Mouse (Mus musculus) hindbrain, embryonic 14.5 days (tissue): ENCODE measurements around the gene Opcml. TPM values are rescaled to one million over a fixed set of nuclear protein-coding genes. Genes with fewer than 3 reads are reported as not detected.
A peak's percentile ranks its signal among the peaks of the same experiment; 100 is the strongest.

Experiments
- ATAC-seq: fragments of 200-750 bp; cut with Nextera tagmentation; 2 replicates; pipeline ENCODE4 v1.8.0; 2017; ENCODE audit warnings: moderate number of reproducible peaks, mild to moderate bottlenecking, moderate TSS enrichment, moderate library complexity; ENCODE audit not compliant: low FRiP score
- DNase-seq: peaks from one replicate; pipeline ENCODE4 v3.0.0-alpha.2; 2015; ENCODE audit warnings: low spot score
- H3K27ac ChIP-seq: fragments of 300-500 bp; sonication (generic); 2 replicates; pipeline ENCODE4 v1.5.1; 2014; ENCODE audit warnings: mild to moderate bottlenecking, moderate library complexity
- H3K27me3 ChIP-seq: fragments of 300-500 bp; sonication (generic); 2 replicates; pipeline ENCODE4 v1.6.1; 2014; ENCODE audit warnings: mild to moderate bottlenecking, low read length, mixed read lengths; ENCODE audit not compliant: control insufficient read depth, insufficient read depth
- H3K36me3 ChIP-seq: fragments of 300-500 bp; sonication (generic); replicated peaks from 2 replicates; pipeline ENCODE4 v1.6.1; 2014; ENCODE audit not compliant: control insufficient read depth, insufficient read depth
- H3K4me1 ChIP-seq: fragments of 300-500 bp; sonication (generic); replicated peaks from 2 replicates; pipeline ENCODE4 v1.6.1; 2014; ENCODE audit warnings: antibody characterized with exemption, low read length, mixed read lengths; ENCODE audit not compliant: control insufficient read depth, insufficient read depth
- H3K4me2 ChIP-seq: fragments of 300-500 bp; sonication (generic); replicated peaks from 2 replicates; pipeline ENCODE4 v1.6.1; 2014; ENCODE audit warnings: mild to moderate bottlenecking, moderate library complexity
- H3K4me3 ChIP-seq: fragments of 300-500 bp; sonication (generic); replicated peaks from 2 replicates; pipeline ENCODE4 v1.5.1; 2014; ENCODE audit warnings: mild to moderate bottlenecking, low read length
- H3K9ac ChIP-seq: fragments of 300-500 bp; sonication (generic); 2 replicates; pipeline ENCODE4 v1.6.1; 2014
- H3K9me3 ChIP-seq: fragments of 300-500 bp; sonication (generic); 2 replicates; pipeline ENCODE4 v1.6.1; 2016; ENCODE audit warnings: low read length; ENCODE audit not compliant: control insufficient read depth
- WGBS: fragments of 180-500 bp; shearing (Covaris S2); extraction: QIAGEN DNeasy Blood & Tissue Kit; methylation state at CpG from one replicate; pipeline ENCODE4 v1.1.7; 2014; 5-methylcytosine and 5-hydroxymethylcytosine counted together
- polyA plus RNA-seq: library from polyadenylated mRNA; unstranded; fragments of >200 nt; fragmentation: Nextera tagmentation; extraction: Ambion mirVana; gene quantifications from 2 replicates; pipeline ENCODE4 v1.2.1, GENCODE M21; 2014

The Opcml gene
- polyA plus RNA-seq, 1 experiment from 2014 or later: 42.9 TPM

DNA sequence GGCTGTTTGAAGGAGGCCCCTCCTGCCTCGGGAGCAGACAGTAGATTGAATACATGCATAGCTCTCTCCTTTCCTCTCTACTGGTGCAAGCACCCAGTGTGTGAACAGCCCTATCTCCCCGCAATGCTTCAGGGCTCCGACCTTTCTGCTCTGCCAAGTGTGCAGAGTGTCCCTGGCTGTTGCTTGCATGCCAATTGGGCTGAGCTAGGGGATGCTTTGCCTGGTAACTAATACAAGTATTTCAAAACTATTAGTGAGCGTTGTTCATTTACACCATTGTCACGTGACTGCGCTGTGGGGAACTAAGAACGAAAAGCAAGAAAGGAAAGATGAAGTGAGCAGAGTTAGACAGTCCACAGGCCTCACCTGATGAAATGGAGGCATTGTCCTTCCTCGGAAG lies 1101.0 kb downstream of the Opcml start:
- no peak for DNase-seq
- H3K9ac ChIP-seq: no peak overlapping the region
- no peak for ATAC-seq
- no peaks in the 10 kb centered on the region for H3K4me1 ChIP-seq
- H3K9me3 ChIP-seq: no peaks in the 10 kb centered on the region
- H3K36me3 ChIP-seq: no peaks in the 10 kb centered on the region
- no peak overlapping the region for H3K27ac ChIP-seq
- H3K4me3 ChIP-seq: no peak overlapping the region
- no peak overlapping the region for H3K4me2 ChIP-seq
- H3K27me3 ChIP-seq: no peaks in the 10 kb centered on the region
- 89% methylated on average over 8 of the region's 8 CpGs for WGBS

DNA sequence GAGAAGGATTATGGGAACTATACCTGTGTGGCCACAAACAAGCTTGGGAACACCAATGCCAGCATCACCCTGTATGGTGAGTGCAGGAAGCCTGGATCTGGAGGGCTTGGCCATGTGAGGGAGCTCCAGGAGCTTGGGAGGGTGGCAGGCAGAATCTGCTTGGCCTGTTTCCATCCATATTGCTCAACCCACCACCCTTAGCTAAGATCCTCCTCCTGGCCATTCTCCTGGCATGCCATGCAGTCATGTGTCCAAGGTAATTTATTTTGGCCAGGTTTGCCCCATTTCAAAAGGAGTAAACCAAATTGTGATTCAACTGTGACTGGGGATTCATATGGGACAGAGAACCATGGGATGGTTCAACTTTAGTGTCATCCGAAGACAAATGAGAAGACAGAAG lies 1112.7 kb downstream of the Opcml start:
- ATAC-seq (no peak), DNase-seq (no peak)
- Histone ChIP-seq H3K4me1 (no peaks in the 10 kb centered on the region), H3K27ac (no peak overlapping the region), H3K9ac (no peak overlapping the region), H3K27me3 (no peaks in the 10 kb centered on the region), H3K36me3 (no peaks in the 10 kb centered on the region), H3K4me3 (no peak overlapping the region), H3K9me3 (no peaks in the 10 kb centered on the region), H3K4me2 (no peak overlapping the region)
- 97% methylated on average over 1 of the region's 1 CpGs for WGBS

DNA sequence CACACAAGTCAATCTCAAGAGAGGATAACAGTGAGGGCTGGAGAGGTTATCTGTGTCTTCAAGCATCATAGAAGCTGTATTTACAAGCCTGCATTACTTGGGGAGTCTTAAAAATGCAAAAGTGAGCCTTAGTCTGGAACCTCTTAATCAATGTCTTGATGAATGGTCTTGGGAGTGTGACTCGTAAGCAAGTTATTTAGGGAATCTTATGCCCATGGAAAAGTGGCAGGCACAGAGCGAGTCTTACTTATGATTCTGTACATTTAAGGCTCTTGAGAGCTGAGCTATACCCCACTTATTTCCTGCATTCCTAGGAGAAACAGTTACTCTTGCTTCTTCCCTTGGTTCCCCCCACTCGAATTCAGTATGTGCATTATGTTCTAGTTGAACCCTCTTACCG lies 1119.2 kb downstream of the Opcml start:
- Histone ChIP-seq H3K4me2 (no peak overlapping the region), H3K27ac (no peak overlapping the region), H3K4me1 (peaks cover 7% of the 10 kb centered on the region; the same call in 1 of the 2 replicates), H3K9me3 (no peaks in the 10 kb centered on the region), H3K36me3 (no peaks in the 10 kb centered on the region), H3K4me3 (no peak overlapping the region), H3K27me3 (no peaks in the 10 kb centered on the region), H3K9ac (no peak overlapping the region)
- ATAC-seq (no peak), DNase-seq (no peak)
- 91% methylated on average over 4 of the region's 4 CpGs for WGBS

- Histone ChIP-seq H3K36me3 (no peaks in the 10 kb centered on the region), H3K9me3 (no peaks in the 10 kb centered on the region), H3K9ac (no peak overlapping the region), H3K4me3 (no peak overlapping the region), H3K4me1 (peaks cover 7% of the 10 kb centered on the region; the same call in 1 of the 2 replicates), H3K4me2 (no peak overlapping the region), H3K27ac (peak overlapping the region; percentile 15), H3K27me3 (no peaks in the 10 kb centered on the region)
- WGBS: 58% methylated on average over 13 of the region's 13 CpGs
- DNase-seq (peak; percentile 33), ATAC-seq (no peak)
Observed at GRCm38 (mm10) chr9:28911571-28912185, 1121.1 kb downstream of the Opcml start.

- H3K4me3 ChIP-seq: no peak overlapping the region
- no peaks in the 10 kb centered on the region for H3K4me1 ChIP-seq
- no peak for DNase-seq
- no peaks in the 10 kb centered on the region for H3K27me3 ChIP-seq
- no peak for ATAC-seq
- H3K9me3 ChIP-seq: no peaks in the 10 kb centered on the region
- H3K36me3 ChIP-seq: no peaks in the 10 kb centered on the region
- H3K4me2 ChIP-seq: no peak overlapping the region
- no peak overlapping the region for H3K27ac ChIP-seq
- 82% methylated on average over 2 of the region's 2 CpGs for WGBS
- no peak overlapping the region for H3K9ac ChIP-seq
Observed at GRCm38 (mm10) chr9:28932069-28932468, 1141.5 kb downstream of the Opcml start.

GRCm38 (mm10) chr9:28937163-28937562 lies 1146.6 kb downstream of the Opcml start:
- no peaks in the 10 kb centered on the region for H3K27me3 ChIP-seq
- H3K9ac ChIP-seq: no peak overlapping the region
- WGBS: 78% methylated on average over 6 of the region's 6 CpGs
- H3K4me2 ChIP-seq: no peak overlapping the region
- no peaks in the 10 kb centered on the region for H3K4me1 ChIP-seq
- H3K4me3 ChIP-seq: no peak overlapping the region
- no peak for ATAC-seq
- no peaks in the 10 kb centered on the region for H3K36me3 ChIP-seq
- no peak for DNase-seq
- no peak overlapping the region for H3K27ac ChIP-seq
- H3K9me3 ChIP-seq: no peaks in the 10 kb centered on the region

DNA sequence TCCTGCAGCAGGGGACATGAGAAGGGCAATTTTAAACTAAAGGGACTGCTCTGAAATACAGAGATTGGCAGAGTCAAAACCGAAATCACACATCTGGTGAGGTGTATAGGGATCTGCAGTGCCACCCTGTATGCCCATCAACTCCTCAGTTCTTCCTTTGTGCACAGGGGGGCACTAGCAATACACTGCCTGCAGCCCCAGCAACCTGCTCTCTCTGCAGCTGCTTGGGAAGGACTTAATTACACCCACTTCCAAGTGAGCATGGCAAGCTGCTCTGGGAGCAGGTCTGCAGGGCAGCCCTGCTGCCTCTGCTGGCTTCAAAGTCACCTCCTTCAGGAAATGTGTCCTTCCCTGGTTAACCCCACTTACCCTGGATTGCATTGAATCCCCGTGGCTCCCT lies 1147.4 kb downstream of the Opcml start:
- H3K36me3 ChIP-seq: no peaks in the 10 kb centered on the region

GRCm38 (mm10) chr9:28940901-28941300 lies 1150.3 kb downstream of the Opcml start:
- Histone ChIP-seq H3K9me3 (no peaks in the 10 kb centered on the region), H3K27me3 (no peaks in the 10 kb centered on the region), H3K36me3 (no peaks in the 10 kb centered on the region), H3K4me3 (no peak overlapping the region), H3K9ac (no peak overlapping the region), H3K27ac (no peak overlapping the region), H3K4me2 (no peak overlapping the region), H3K4me1 (no peaks in the 10 kb centered on the region)
- no peak for DNase-seq
- ATAC-seq: no peak

More for the DNA sequence above, 1147.4 kb downstream of the Opcml start:
- DNase-seq (no peak), ATAC-seq (no peak)
- Histone ChIP-seq H3K4me1 (no peaks in the 10 kb centered on the region), H3K4me2 (no peak overlapping the region), H3K4me3 (no peak overlapping the region), H3K27ac (no peak overlapping the region), H3K9ac (no peak overlapping the region), H3K9me3 (no peaks in the 10 kb centered on the region), H3K27me3 (no peaks in the 10 kb centered on the region)
- 78% methylated on average over 2 of the region's 2 CpGs for WGBS

DNA sequence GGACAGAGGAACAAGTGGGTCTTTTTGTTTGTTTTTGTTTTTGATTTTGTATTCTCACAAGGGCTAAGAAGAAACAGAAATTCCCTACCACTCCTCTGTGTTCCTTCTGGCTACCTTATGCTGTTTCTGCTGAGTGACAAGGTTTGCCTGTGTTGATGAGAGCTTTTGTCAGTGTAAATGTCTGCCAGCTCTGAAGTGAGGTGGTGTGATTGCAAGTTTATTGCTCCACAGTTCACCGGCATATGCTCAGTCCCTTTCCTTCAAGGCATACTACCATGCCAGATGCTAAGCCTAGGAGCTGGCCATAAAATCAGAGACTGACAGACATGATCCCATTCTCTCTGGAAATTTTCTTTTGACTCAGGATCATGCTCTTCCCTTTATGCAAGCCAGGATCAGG lies 1178.9 kb downstream of the Opcml start:
- H3K9ac ChIP-seq: no peak overlapping the region
- peaks cover 5% of the 10 kb centered on the region; the same call in 1 of the 2 replicates for H3K9me3 ChIP-seq
- no peak overlapping the region for H3K4me3 ChIP-seq
- H3K4me1 ChIP-seq: no peaks in the 10 kb centered on the region
- no peak for DNase-seq
- no peak overlapping the region for H3K4me2 ChIP-seq
- no peaks in the 10 kb centered on the region for H3K36me3 ChIP-seq
- no peak for ATAC-seq
- 93% methylated on average over 1 of the region's 1 CpGs for WGBS
- no peaks in the 10 kb centered on the region for H3K27me3 ChIP-seq
- H3K27ac ChIP-seq: no peak overlapping the region
